Mouse (Mus musculus) limb, embryonic 12.5 days (tissue): ENCODE data around the gene Slc25a42. TPM values are rescaled to one million over a fixed set of nuclear protein-coding genes. Genes with fewer than 3 reads are reported as not detected.
A peak's percentile ranks its signal among the peaks of the same experiment; 100 is the strongest.

ENCODE experiments used
- ATAC-seq: fragments of 200-750 bp; cut with Nextera tagmentation; 2 replicates; pipeline ENCODE4 v1.8.0; 2017; ENCODE audit warnings: low read depth, moderate TSS enrichment; ENCODE audit not compliant: insufficient number of reproducible peaks, insufficient read depth, low FRiP score, low TSS enrichment
- H3K27ac ChIP-seq: fragments of 300-500 bp; sonication (generic); 2 replicates; pipeline ENCODE4 v1.5.1; 2016; ENCODE audit warnings: mild to moderate bottlenecking, moderate library complexity
- H3K27me3 ChIP-seq: fragments of 300-500 bp; sonication (generic); 2 replicates; pipeline ENCODE4 v1.6.1; 2016; ENCODE audit warnings: mild to moderate bottlenecking, moderate library complexity
- H3K36me3 ChIP-seq: fragments of 300-500 bp; sonication (generic); 2 replicates; pipeline ENCODE4 v1.6.1; 2016; ENCODE audit warnings: mild to moderate bottlenecking, moderate library complexity
- H3K4me1 ChIP-seq: fragments of 300-500 bp; sonication (generic); replicated peaks from 2 replicates; pipeline ENCODE4 v1.6.1; 2016
- H3K4me2 ChIP-seq: fragments of 300-500 bp; sonication (generic); 2 replicates; pipeline ENCODE4 v1.6.1; 2016; ENCODE audit warnings: mild to moderate bottlenecking, moderate library complexity
- H3K4me3 ChIP-seq: fragments of 300-500 bp; sonication (generic); replicated peaks from 2 replicates; pipeline ENCODE4 v1.5.1; 2016; ENCODE audit warnings: mild to moderate bottlenecking
- H3K9ac ChIP-seq: fragments of 300-500 bp; sonication (generic); replicated peaks from 2 replicates; pipeline ENCODE4 v1.6.1; 2016; ENCODE audit warnings: mild to moderate bottlenecking, moderate library complexity
- H3K9me3 ChIP-seq: fragments of 300-500 bp; sonication (generic); 2 replicates; pipeline ENCODE4 v1.6.1; 2016; ENCODE audit warnings: mild to moderate bottlenecking, moderate library complexity
- WGBS: fragments of 180-500 bp; shearing (Covaris S2); methylation state at CpG from one replicate; pipeline ENCODE4 v1.1.7; 2016; 5-methylcytosine and 5-hydroxymethylcytosine counted together
- polyA plus RNA-seq: library from polyadenylated mRNA; unstranded; fragments of >200 nt; fragmentation: Nextera tagmentation; extraction: Ambion mirVana; gene quantifications from 2 replicates; pipeline ENCODE4 v1.2.1, GENCODE M21; 2016

Gene Slc25a42
- polyA plus RNA-seq, 1 experiment from 2014 or later, result 2.4 TPM

DNA sequence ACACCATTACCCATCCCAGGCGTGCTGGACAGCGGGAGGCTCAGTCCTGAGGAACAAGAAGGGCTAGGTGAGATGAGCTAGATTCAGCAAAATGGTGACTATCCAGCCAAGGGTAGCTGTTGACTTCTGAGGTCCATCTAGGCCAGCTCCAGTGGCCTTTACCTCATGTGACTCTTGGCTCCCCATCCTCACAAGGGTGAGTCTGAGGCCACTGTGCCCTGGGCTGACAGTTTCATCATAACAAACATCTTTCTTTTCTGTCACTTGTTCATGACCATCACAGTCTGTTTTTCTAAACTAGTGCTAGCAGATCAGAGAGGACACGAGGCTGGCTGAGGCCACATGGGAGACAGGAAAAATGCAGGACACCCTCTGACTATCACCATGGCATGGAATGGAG lies 17.9 kb downstream of the Slc25a42 start:
- H3K9ac ChIP-seq, result no peak overlapping the region
- H3K36me3 ChIP-seq, result no peaks in the 10 kb centered on the region; the same call in 1 of the 2 replicates
- 87% methylated on average over 3 of the region's 3 CpGs for WGBS
- ATAC-seq, result no peak
- no peak overlapping the region for H3K4me3 ChIP-seq
- no peaks in the 10 kb centered on the region for H3K9me3 ChIP-seq
- peaks cover 9% of the 10 kb centered on the region for H3K4me1 ChIP-seq
- H3K27ac ChIP-seq, result no peak overlapping the region
- no peak overlapping the region for H3K4me2 ChIP-seq
- no peaks in the 10 kb centered on the region for H3K27me3 ChIP-seq

DNA sequence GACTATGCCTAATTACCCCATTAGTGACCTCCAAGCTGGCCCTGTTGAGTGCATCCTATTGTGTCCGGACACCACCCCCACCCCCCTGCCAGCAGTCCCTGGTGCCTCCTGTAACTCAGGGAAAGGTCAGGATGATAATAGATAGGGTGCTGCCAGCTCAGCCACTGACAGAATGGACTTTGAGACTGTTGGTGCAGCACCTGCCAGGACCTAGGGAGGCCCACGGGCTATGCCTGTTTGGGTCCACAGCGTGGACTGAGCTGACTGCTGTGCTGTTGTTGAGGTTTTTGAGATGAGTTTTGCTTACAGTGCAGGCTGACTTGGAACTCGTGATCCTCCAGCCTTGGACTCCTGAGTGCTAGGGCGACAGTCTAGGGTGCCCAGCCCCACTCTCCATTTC lies 18.9 kb downstream of the Slc25a42 start:
- no peak overlapping the region for H3K27ac ChIP-seq
- no peak overlapping the region for H3K4me2 ChIP-seq
- peaks cover 9% of the 10 kb centered on the region for H3K4me1 ChIP-seq
- H3K27me3 ChIP-seq, result no peaks in the 10 kb centered on the region
- ATAC-seq, result no peak
- WGBS, result 70% methylated on average over 5 of the region's 5 CpGs
- no peak overlapping the region for H3K4me3 ChIP-seq
- no peaks in the 10 kb centered on the region for H3K9me3 ChIP-seq
- no peaks in the 10 kb centered on the region; the same call in 1 of the 2 replicates for H3K36me3 ChIP-seq
- no peak overlapping the region for H3K9ac ChIP-seq

- Histone ChIP-seq H3K27ac (no peak overlapping the region), H3K4me3 (no peak overlapping the region), H3K27me3 (no peaks in the 10 kb centered on the region), H3K4me1 (peaks cover 9% of the 10 kb centered on the region), H3K36me3 (peaks cover 9% of the 10 kb centered on the region; the same call in 1 of the 2 replicates), H3K9me3 (no peaks in the 10 kb centered on the region), H3K4me2 (no peak overlapping the region), H3K9ac (no peak overlapping the region)
- ATAC-seq, result no peak
- 68% methylated on average over 7 of the region's 7 CpGs for WGBS
Measured at GRCm38 (mm10) chr8:70188707-70189106, 23.4 kb downstream of the Slc25a42 start.

GRCm38 (mm10) chr8:70183194-70183593 lies 28.9 kb downstream of the Slc25a42 start:
- Histone ChIP-seq H3K4me3 (no peak overlapping the region), H3K4me1 (peaks cover 11% of the 10 kb centered on the region), H3K36me3 (peaks cover 56% of the 10 kb centered on the region), H3K9ac (no peak overlapping the region), H3K4me2 (no peak overlapping the region), H3K27me3 (no peaks in the 10 kb centered on the region), H3K9me3 (no peaks in the 10 kb centered on the region), H3K27ac (no peak overlapping the region)
- 90% methylated on average over 4 of the region's 4 CpGs for WGBS
- ATAC-seq, result no peak

- Histone ChIP-seq H3K27me3 (no peaks in the 10 kb centered on the region), H3K4me1 (peaks cover 11% of the 10 kb centered on the region), H3K4me3 (no peak overlapping the region), H3K9ac (0 out of 2 replicates have a peak overlapping the region, but pooled peaks have one; percentile 1), H3K27ac (peak overlapping the region; percentile 29; the same call in 1 of the 2 replicates), H3K4me2 (no peak overlapping the region), H3K36me3 (peaks cover 61% of the 10 kb centered on the region), H3K9me3 (no peaks in the 10 kb centered on the region)
- WGBS, result 32% methylated on average over 2 of the region's 2 CpGs
- no peak for ATAC-seq
Measured at GRCm38 (mm10) chr8:70181903-70182252, 30.2 kb downstream of the Slc25a42 start.

DNA sequence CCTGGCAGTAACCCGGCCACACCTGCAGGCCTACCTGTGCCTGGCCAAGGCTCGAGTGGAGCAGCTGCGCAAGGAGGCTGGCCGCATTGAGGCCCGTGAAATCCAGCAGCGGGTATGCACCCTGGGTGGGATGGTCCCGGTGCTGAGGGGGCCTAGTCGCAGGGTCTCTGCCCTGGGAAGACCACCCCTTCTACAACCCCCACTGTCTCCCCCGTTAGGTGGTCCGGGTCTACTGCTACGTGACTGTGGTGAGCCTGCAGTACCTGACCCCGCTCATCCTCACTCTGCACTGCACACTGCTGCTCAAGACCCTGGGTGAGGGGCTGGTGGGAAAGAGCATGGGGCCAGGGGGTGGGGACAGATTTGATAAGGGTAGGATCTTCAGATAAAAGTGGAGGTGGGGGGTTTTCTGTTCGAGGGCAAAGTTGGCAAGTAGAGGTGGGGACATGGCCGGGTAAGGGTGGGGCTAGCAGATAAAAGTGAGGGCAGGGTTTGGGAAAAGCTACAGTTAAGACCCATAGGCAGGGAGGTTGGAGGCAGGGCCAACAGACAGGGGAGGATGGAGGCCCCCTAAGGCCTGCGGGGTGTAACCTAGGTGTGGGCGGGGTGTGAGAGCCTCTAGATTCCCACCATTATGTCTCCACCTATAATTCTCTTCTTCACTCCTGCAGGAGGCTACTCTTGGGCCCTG lies 30.7 kb downstream of the Slc25a42 start:
- Histone ChIP-seq H3K4me2 (no peak overlapping the region), H3K9ac (no peak overlapping the region), H3K36me3 (peaks cover 65% of the 10 kb centered on the region), H3K27me3 (no peaks in the 10 kb centered on the region), H3K4me1 (peaks cover 11% of the 10 kb centered on the region), H3K9me3 (no peaks in the 10 kb centered on the region), H3K27ac (peak overlapping the region; percentile 29; the same call in 1 of the 2 replicates), H3K4me3 (no peak overlapping the region)
- 58% methylated on average over 16 of the region's 16 CpGs for WGBS
- ATAC-seq, result 0 out of 2 replicates have a peak, but pooled peaks have one; percentile 27

DNA sequence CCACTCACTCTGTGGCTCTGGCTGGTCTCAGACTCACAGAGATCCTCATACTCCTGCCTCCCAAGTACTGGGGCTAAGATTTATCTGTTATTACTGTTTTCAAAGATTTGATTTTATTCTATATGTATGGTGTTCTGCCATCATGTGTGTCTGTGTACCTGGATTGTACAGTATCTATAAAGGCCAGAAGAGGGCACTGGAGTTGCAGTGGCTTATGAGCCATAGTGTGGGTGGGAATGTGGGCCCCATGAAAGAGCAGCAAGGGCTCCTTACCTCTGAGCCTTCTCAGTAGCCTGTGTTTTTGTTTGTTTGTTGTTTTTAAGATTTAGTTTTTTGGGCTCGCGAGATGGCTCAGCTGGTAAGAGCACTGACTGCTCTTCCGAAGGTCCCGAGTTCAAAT lies 33.0 kb downstream of the Slc25a42 start:
- Histone ChIP-seq H3K4me1 (peaks cover 11% of the 10 kb centered on the region), H3K4me3 (no peak overlapping the region), H3K4me2 (no peak overlapping the region), H3K27ac (no peak overlapping the region), H3K9me3 (no peaks in the 10 kb centered on the region), H3K9ac (no peak overlapping the region), H3K36me3 (peaks cover 68% of the 10 kb centered on the region), H3K27me3 (no peaks in the 10 kb centered on the region)
- WGBS, result 96% methylated on average over 4 of the region's 4 CpGs
- no peak for ATAC-seq

DNA sequence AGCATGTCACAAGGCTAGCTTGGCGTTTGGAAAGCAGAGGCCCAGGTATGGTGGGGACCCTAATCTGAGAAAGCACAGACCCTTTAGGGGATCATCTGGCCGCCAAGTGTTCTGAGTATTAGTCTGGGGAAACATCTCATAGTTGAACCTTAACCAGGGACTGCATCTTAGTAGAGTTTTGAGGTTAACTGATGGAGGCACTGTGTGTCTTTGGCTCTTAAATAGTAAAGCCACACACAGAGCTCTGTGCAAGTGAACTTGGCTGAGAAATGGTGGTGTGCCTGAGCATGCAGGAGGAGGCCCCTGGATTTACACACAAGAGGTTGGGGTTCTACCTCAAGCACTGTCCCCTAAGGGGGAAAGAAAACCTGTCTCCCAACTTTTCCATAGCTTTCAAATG lies 33.9 kb downstream of the Slc25a42 start:
- Histone ChIP-seq H3K4me2 (no peak overlapping the region), H3K9ac (no peak overlapping the region), H3K27me3 (no peaks in the 10 kb centered on the region), H3K36me3 (peaks cover 60% of the 10 kb centered on the region), H3K9me3 (no peaks in the 10 kb centered on the region), H3K4me1 (peaks cover 15% of the 10 kb centered on the region), H3K27ac (no peak overlapping the region), H3K4me3 (no peak overlapping the region)
- ATAC-seq, result no peak
- 88% methylated on average over 2 of the region's 2 CpGs for WGBS

DNA sequence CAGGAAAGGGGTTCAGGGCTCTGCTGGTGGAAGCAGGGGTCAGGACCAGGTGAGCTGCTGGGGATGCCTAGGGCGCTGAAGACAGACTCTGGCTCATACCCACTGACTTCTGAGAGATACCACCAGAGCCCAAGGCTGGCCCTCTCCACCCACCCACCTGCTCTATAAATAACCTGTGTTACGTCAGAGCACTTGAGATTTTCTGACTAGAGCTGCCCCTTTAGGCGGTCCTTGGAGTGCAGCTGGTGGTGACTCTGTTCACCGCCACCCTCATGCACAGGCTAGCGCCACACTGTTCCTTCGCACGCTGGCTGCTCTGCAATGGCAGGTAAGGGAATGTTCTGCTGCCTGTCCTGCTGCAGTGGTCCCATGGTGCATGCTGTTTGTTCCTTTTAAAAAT lies 38.0 kb downstream of the Slc25a42 start:
- no peak for ATAC-seq
- Histone ChIP-seq H3K9me3 (no peaks in the 10 kb centered on the region), H3K9ac (no peak overlapping the region), H3K4me1 (peaks cover 14% of the 10 kb centered on the region), H3K4me2 (no peak overlapping the region), H3K36me3 (peaks cover 26% of the 10 kb centered on the region), H3K27ac (no peak overlapping the region), H3K27me3 (no peaks in the 10 kb centered on the region), H3K4me3 (no peak overlapping the region)
- WGBS, result 84% methylated on average over 7 of the region's 7 CpGs

- no peak for ATAC-seq
- Histone ChIP-seq H3K36me3 (peaks cover 18% of the 10 kb centered on the region), H3K4me3 (peak overlapping the region; percentile 72), H3K9me3 (no peaks in the 10 kb centered on the region), H3K4me1 (peaks cover 14% of the 10 kb centered on the region), H3K4me2 (peak overlapping the region; percentile 56), H3K9ac (no peak overlapping the region), H3K27ac (no peak overlapping the region), H3K27me3 (0 out of 2 replicates have a peak, but pooled peaks cover 2% of the 10 kb centered on the region)
- 81% methylated on average over 5 of the region's 5 CpGs for WGBS
Measured at GRCm38 (mm10) chr8:70173320-70173719, 38.8 kb downstream of the Slc25a42 start.

DNA sequence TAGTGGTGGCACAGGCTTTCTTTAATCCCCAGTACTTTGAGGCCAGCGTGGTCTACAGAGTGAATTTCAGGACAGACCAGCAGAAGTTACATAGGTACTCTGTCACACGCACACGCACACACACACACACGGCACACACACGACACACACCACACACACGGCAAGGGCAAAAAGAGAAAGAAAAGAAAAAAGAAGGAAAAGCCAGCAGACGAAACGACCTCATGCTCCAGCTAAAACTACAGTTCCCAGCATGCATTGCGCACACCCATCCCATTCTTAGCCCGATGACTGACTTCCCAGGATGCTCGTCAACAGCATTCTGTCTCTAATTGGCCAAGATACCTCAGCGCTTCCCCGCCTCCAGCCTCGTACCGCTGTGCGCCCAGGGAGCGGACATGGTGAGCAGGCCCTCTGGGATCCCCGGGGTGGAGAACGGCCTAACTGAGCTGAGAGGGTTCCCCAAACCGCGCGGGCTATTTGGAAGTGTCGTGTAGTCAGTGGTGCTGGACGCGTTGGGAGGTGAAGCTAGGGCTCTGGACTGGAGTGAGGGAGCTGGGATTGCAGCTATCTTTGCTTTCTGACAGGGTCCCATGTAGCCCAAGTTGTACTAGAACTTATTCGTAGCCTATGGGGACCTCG lies 39.9 kb downstream of the Slc25a42 start, which contains the start of gene Tmem161a:
TSS of gene Tmem161a (plus strand) at position 314 of the 639 bp plus-strand sequence.
- ATAC-seq, result peak; percentile 86
- 0 out of 2 replicates have a peak, but pooled peaks cover 4% of the 10 kb centered on the region for H3K27me3 ChIP-seq
- 3% methylated on average over 27 of the region's 27 CpGs for WGBS
- H3K36me3 ChIP-seq, result peaks cover 10% of the 10 kb centered on the region
- peak within 1 kb of the TSS; percentile 66 for H3K9ac ChIP-seq
- H3K4me1 ChIP-seq, result peaks cover 14% of the 10 kb centered on the region
- peak within 1 kb of the TSS; percentile 72 for H3K4me3 ChIP-seq
- no peaks in the 10 kb centered on the region for H3K9me3 ChIP-seq
- peak within 1 kb of the TSS; percentile 13; the same call in 1 of the 2 replicates for H3K27ac ChIP-seq
- peak within 1 kb of the TSS; percentile 56 for H3K4me2 ChIP-seq
